Mouse (Mus musculus) MEL (cell line): ENCODE data around the gene Caly.

Experiments used
- CHD2 ChIP-seq: IDR thresholded peaks from 2 replicates; pipeline ENCODE4 v1.6.1; 2011; ENCODE audit warnings: low read length, improper control_type of control experiment
- CTCF ChIP-seq, 3 experiments: IDR thresholded peaks in 2 of 3; conservative IDR thresholded peaks in 1 of 3; 2 replicates each; pipeline ENCODE4 v1.5.1; 2011 to 2012; ENCODE audit warnings: low read length in 3 of 3, low read depth in 2 of 3, mild to moderate bottlenecking in 2 of 3, improper control_type of control experiment in 1 of 3, inconsistent platforms in 1 of 3, mixed read lengths in 1 of 3, moderate library complexity in 1 of 3; ENCODE audit not compliant: control insufficient read depth in 1 of 3, insufficient read depth in 1 of 3, poor library complexity in 1 of 3, severe bottlenecking in 1 of 3
- E2F4 ChIP-seq: IDR thresholded peaks from 2 replicates; pipeline ENCODE4 v1.6.1; 2011; ENCODE audit warnings: low read depth, low read length, improper control_type of control experiment, borderline replicate concordance
- ELF1 ChIP-seq: IDR thresholded peaks from 2 replicates; pipeline ENCODE4 v1.6.1; 2014; ENCODE audit warnings: low read depth, mild to moderate bottlenecking, inconsistent platforms, low read length, improper control_type of control experiment, moderate library complexity
- EP300 ChIP-seq, 2 experiments: IDR thresholded peaks; 2 replicates each; pipeline ENCODE4 v1.6.1; 2011; ENCODE audit warnings: improper control_type of control experiment in 2 of 2, low read length in 2 of 2, low read depth in 1 of 2, mild to moderate bottlenecking in 1 of 2
- HCFC1 ChIP-seq: IDR thresholded peaks from 2 replicates; pipeline ENCODE4 v1.6.1; 2012; ENCODE audit warnings: low read depth, mild to moderate bottlenecking, inconsistent platforms, low read length, improper control_type of control experiment, moderate library complexity
- JUND ChIP-seq: IDR thresholded peaks from 2 replicates; pipeline ENCODE4 v1.6.1; 2011; ENCODE audit warnings: low read depth, mild to moderate bottlenecking, improper control_type of control experiment, low read length
- KAT2A ChIP-seq: conservative IDR thresholded peaks from 2 replicates; pipeline ENCODE4 v1.6.1; 2012; ENCODE audit warnings: low read depth, low read length, improper control_type of control experiment, inconsistent platforms
- RCOR1 ChIP-seq: IDR thresholded peaks from 2 replicates; pipeline ENCODE4 v1.6.1; 2012; ENCODE audit warnings: low read depth, mild to moderate bottlenecking, inconsistent platforms, low read length, improper control_type of control experiment
- ZC3H11A ChIP-seq: IDR thresholded peaks from 2 replicates; pipeline ENCODE4 v1.6.1; 2012; ENCODE audit warnings: low read depth, mild to moderate bottlenecking, inconsistent platforms, low read length, improper control_type of control experiment
- ZMIZ1 ChIP-seq: IDR thresholded peaks from 2 replicates; pipeline ENCODE4 v1.6.1; 2012; ENCODE audit warnings: low read depth, mild to moderate bottlenecking, inconsistent platforms, low read length, improper control_type of control experiment, moderate library complexity

GRCm38 (mm10) chr7:140081408-140082241 is 723 bp downstream of the Caly start:
- TF ChIP-seq KAT2A (no peak), CTCF (IDR thresholded peaks at IDR 0.05 in 2 of 3, conservative IDR thresholded peaks at IDR 0.05 in 1 of 3; ENCODE audit: control insufficient read depth in 1 of 3, insufficient read depth in 1 of 3, low read depth in 2 of 3, low read length in 3 of 3, poor library complexity in 1 of 3, severe bottlenecking in 1 of 3) (no peak), EP300 (IDR thresholded peaks at IDR 0.05; ENCODE audit: low read depth in 1 of 2, low read length in 2 of 2) (no peak), ELF1 (no peak), RCOR1 (no peak), JUND (no peak), E2F4 (no peak), ZMIZ1 (no peak), ZC3H11A (no peak), CHD2 (no peak), HCFC1 (no peak)
